Mouse (Mus musculus): ENCODE results near the gene Spns2.

Gene Spns2

DNA sequence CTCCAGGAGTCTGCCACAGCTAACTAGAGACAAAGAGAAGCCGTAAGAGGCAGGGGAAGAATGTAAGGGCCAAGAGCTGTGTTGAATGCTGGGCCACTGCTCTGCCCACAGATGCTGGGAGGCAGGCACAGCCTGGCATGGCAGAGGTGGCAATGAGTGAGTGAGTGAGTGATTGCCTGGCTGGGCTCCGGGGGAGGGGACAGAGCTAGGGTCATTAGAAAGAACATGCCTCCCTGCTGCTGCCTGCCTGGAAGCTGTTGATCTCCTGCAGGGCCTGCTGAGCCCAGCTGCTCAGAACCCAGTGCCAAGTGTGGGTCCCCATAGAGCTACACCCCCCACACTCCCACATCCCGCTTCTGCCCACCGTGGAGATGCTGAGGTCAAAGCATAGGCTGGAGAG lies 7.7 kb upstream of the Spns2 start:
- no peak for DNase-seq

- no peak for DNase-seq
These were observed 7.1 kb upstream of the Spns2 start for GRCm38 (mm10) chr11:72496775-72497174.

GRCm38 (mm10) chr11:72496066-72496465 lies 6.4 kb upstream of the Spns2 start:
- no peak for DNase-seq

- DNase-seq, result peak; percentile 74
These were observed 4.6 kb upstream of the Spns2 start for GRCm38 (mm10) chr11:72494046-72494988.

GRCm38 (mm10) chr11:72491130-72491960 lies 1.6 kb upstream of the Spns2 start:
- DNase-seq, result no peak

- no peak for DNase-seq
These were observed 307 bp downstream of the Spns2 start for GRCm38 (mm10) chr11:72489397-72489796.

DNA sequence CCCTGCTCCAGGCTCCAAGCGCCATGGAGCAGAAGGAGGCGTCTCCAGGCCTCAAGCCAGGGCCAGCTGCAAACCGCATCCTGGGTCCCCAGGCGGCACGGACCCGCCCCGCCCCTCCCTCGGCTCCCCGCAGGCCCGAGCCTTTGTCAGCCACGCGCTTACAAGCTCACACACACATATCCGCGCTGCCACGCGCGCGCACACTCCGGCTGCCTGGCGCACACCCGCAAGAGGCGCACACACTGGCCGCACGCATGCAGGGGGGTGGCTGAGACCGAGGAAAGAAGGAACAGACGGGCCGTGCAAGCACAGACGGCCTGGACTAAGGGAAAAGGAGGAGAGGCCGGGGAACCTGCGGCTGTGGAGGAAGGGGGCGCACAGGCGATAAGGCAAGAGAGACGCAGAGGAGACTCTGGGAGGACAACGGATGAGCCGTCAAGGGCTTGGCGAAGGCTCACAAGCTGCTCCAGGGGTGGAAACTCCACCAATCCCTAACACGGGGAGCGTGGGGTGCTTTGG lies 892 bp downstream of the Spns2 start:
- peak; percentile 58 for DNase-seq

- no peak for DNase-seq
These were observed 2.0 kb downstream of the Spns2 start for GRCm38 (mm10) chr11:72487739-72488138.

DNA sequence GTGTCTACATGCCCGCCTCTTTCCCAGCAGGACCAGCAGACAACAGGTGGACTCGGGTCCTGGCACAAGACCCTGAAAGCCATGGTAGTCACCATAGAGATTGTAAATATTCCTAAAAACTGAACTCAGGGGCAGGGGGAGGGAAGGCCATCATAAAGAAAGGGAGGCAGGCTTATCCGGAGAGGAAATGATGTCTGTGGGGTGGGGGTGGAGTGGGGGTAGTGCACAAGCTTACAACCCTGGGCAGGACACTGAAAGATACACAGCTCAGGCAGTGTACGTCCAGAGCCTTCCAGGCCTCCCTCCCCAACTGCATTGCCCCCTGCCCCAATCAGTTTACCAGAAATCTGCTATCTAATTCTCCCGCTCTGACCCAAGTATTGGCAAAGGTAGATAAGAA lies 2.5 kb downstream of the Spns2 start:
- no peak for DNase-seq

DNA sequence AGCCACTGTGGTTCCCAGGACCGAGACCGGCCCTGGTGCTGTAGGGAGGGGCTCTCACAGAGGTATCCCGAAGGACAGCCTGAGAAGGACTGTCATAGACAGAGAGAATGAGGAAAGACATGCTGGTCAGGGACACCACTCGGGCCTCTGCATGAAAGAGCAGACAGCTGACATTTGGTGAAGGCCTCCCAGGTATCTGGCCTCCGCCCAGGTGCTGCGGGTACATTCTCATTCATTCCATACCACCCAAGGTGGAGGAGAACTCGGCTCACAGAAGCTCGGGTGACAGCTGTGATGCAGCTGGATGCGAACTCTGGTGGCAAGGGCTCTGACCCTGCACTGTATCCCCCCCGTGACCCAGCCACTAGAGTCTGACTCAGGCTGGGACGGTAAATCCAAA lies 3.7 kb downstream of the Spns2 start:
- no peak for DNase-seq

- DNase-seq, result no peak
These were observed 4.5 kb downstream of the Spns2 start for GRCm38 (mm10) chr11:72485157-72485556.

DNA sequence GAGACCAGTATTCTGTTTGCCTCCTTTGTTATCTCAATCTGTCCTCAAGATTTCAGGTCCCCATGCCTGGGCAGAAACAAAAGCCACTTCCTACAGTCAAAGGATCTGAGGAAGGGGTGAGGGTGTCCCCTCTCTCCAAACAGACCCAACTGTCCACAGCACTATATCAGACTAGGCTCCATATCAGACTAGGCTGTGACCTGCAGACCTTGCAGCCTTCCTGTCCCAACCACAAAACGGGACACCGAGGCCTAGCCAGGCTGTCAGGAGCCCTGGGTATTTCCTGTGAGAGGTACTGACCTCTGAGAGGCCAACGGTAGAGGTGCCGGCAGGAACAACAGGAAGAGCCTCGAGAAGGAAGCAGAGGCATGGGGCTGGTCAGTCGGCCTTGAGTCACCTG lies 5.2 kb downstream of the Spns2 start:
- DNase-seq, result no peak

GRCm38 (mm10) chr11:72481952-72482351 lies 7.8 kb downstream of the Spns2 start:
- DNase-seq, result no peak

GRCm38 (mm10) chr11:72481313-72481712 lies 8.4 kb downstream of the Spns2 start:
- DNase-seq, result no peak

- DNase-seq, result no peak
These were observed 10.2 kb downstream of the Spns2 start for GRCm38 (mm10) chr11:72479499-72479898.

- no peak for DNase-seq
These were observed 11.5 kb downstream of the Spns2 start for GRCm38 (mm10) chr11:72478228-72478627.

DNA sequence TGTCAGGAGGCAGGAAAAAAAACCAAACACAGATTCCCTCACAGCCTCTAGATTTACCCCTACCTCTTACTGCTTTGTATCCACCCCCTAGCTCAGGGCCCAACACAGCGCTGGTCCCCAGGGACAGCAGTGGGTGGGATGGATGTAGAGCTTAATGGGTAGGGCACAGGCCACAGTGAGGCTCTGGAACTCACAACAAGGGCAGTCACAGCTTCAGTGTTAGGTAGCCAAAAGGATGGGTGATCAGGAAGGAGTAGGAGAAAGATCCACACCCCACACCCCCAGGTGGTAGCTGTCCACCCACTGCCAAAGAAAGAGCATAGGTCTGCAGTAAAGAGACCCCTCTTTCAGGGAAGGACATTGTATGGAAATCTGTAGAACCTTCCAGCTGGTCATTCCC lies 12.1 kb downstream of the Spns2 start:
- no peak for DNase-seq

- DNase-seq, result no peak
These were observed 12.5 kb downstream of the Spns2 start for GRCm38 (mm10) chr11:72477182-72477581.

- no peak for DNase-seq
These were observed 13.6 kb downstream of the Spns2 start for GRCm38 (mm10) chr11:72476074-72476625.

DNA sequence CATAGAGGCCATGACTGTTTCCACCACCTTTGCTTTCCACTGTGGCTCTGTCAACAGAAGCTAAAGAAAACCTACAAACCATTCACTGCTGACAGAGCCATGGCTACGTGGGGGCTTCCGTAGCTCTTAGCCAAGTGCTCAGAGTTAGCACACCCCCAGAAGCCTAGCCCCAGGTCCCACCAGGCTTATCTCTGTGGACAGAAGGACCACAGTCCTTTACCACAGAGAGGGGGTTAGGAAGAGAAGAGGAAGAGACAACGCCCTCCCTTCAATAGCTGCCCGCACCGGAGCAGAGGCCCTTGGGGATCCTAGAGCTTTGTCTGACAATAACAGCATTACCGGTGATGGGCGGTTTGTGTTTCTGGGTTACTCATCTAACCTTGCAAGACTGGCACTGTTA lies 14.3 kb downstream of the Spns2 start:
- DNase-seq, result no peak

DNA sequence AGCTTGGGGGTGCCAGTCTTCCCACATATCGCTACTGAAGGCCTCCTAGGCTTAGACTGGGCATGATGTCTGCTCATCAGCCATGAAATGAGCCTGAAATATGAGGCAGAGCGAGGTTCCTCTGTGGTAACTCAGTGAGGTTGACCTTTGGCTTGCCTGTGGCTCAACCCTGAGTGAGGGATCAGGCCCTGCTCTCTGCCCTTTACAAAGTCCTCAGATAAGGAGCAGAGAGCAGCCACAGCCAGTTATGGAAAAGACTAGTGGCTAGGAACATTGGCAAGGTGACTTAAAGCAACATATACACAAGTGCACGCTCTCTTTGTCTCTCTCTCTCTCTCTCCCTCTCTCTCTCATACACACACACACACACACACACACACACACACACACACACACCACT lies 14.8 kb downstream of the Spns2 start:
- no peak for DNase-seq

- no peak for DNase-seq
These were observed 16.2 kb downstream of the Spns2 start for GRCm38 (mm10) chr11:72473540-72473939.

GRCm38 (mm10) chr11:72471381-72471780 lies 18.3 kb downstream of the Spns2 start:
- DNase-seq, result no peak
